Mouse (Mus musculus): ENCODE results near the gene Hmgb2. TPM values are rescaled to one million over a fixed set of nuclear protein-coding genes. Genes with fewer than 3 reads are reported as not detected.
A peak's percentile ranks its signal among the peaks of the same experiment; 100 is the strongest.

Hmgb2 gene
- polyA plus RNA-seq, 1 experiment: 328 TPM

GRCm38 (mm10) chr8:57480606-57481005 lies 31.1 kb upstream of the Hmgb2 start:
- Histone ChIP-seq H3K4me3 (replicated peaks; ENCODE audit: control insufficient read depth, low read depth, low read length) (no peak overlapping the region), H3K27ac (ENCODE audit: control insufficient read depth, insufficient read depth, low read depth, low read length, poor library complexity) (no peak overlapping the region), H3K4me1 (ENCODE audit: control insufficient read depth, insufficient read depth, low read length) (peaks cover 3% of the 10 kb centered on the region)
- no peak for TF ChIP-seq CTCF (IDR thresholded peaks at IDR 0.05; ENCODE audit: control insufficient read depth, insufficient read depth, low read length)
- no peak for TF ChIP-seq POLR2A (IDR thresholded peaks at IDR 0.05; ENCODE audit: borderline replicate concordance, control insufficient read depth, low read depth, low read length)
- 84% methylated on average over 4 of the region's 4 CpGs for WGBS

- Histone ChIP-seq H3K4me3 (replicated peaks; ENCODE audit: control insufficient read depth, low read depth, low read length) (peak overlapping the region; percentile 98), H3K27ac (ENCODE audit: control insufficient read depth, insufficient read depth, low read depth, low read length, poor library complexity) (peak overlapping the region; percentile 91), H3K4me1 (ENCODE audit: control insufficient read depth, insufficient read depth, low read length) (peaks cover 1% of the 10 kb centered on the region; the same call in 1 of the 2 replicates)
- TF ChIP-seq CTCF (IDR thresholded peaks at IDR 0.05; ENCODE audit: control insufficient read depth, insufficient read depth, low read length): no peak
- TF ChIP-seq POLR2A (IDR thresholded peaks at IDR 0.05; ENCODE audit: borderline replicate concordance, control insufficient read depth, low read depth, low read length): peak; percentile 13; the same call in 1 of the 2 replicates
- WGBS: under 1% methylated on average over 54 of the region's 54 CpGs
Observed at GRCm38 (mm10) chr8:57486491-57487440, 24.9 kb upstream of the Hmgb2 start.

- H3K4me1 ChIP-seq (ENCODE audit: control insufficient read depth, insufficient read depth, low read length): peaks cover 1% of the 10 kb centered on the region; the same call in 1 of the 2 replicates
- peak within 1 kb of the TSS; percentile 98 for H3K4me3 ChIP-seq (replicated peaks; ENCODE audit: control insufficient read depth, low read depth, low read length)
- peak within 1 kb of the TSS; percentile 91 for H3K27ac ChIP-seq (ENCODE audit: control insufficient read depth, insufficient read depth, low read depth, low read length, poor library complexity)
- under 1% methylated on average over 66 of the region's 66 CpGs for WGBS
- TF ChIP-seq CTCF (IDR thresholded peaks at IDR 0.05; ENCODE audit: control insufficient read depth, insufficient read depth, low read length): no peak; the same call in 1 of the 2 replicates
- TF ChIP-seq POLR2A (IDR thresholded peaks at IDR 0.05; ENCODE audit: borderline replicate concordance, control insufficient read depth, low read depth, low read length): peak; percentile 78
Observed at GRCm38 (mm10) chr8:57487441-57488155, 24.1 kb upstream of the Hmgb2 start, which contains the start of gene Sap30. Sap30 (minus strand) TSS chr8:57487860.

GRCm38 (mm10) chr8:57488312-57488765 lies 23.4 kb upstream of the Hmgb2 start:
- under 1% methylated on average over 25 of the region's 25 CpGs for WGBS
- TF ChIP-seq POLR2A (IDR thresholded peaks at IDR 0.05; ENCODE audit: borderline replicate concordance, control insufficient read depth, low read depth, low read length) (no peak), CTCF (IDR thresholded peaks at IDR 0.05; ENCODE audit: control insufficient read depth, insufficient read depth, low read length) (no peak)
- peaks cover 1% of the 10 kb centered on the region; the same call in 1 of the 2 replicates for H3K4me1 ChIP-seq (ENCODE audit: control insufficient read depth, insufficient read depth, low read length)
- peak overlapping the region; percentile 64 for H3K27ac ChIP-seq (ENCODE audit: control insufficient read depth, insufficient read depth, low read depth, low read length, poor library complexity)
- peak overlapping the region; percentile 84 for H3K4me3 ChIP-seq (replicated peaks; ENCODE audit: control insufficient read depth, low read depth, low read length)

GRCm38 (mm10) chr8:57489366-57489765 lies 22.3 kb upstream of the Hmgb2 start:
- H3K4me3 ChIP-seq (replicated peaks; ENCODE audit: control insufficient read depth, low read depth, low read length): no peak overlapping the region
- H3K27ac ChIP-seq (ENCODE audit: control insufficient read depth, insufficient read depth, low read depth, low read length, poor library complexity): no peak overlapping the region
- TF ChIP-seq POLR2A (IDR thresholded peaks at IDR 0.05; ENCODE audit: borderline replicate concordance, control insufficient read depth, low read depth, low read length): no peak
- WGBS: 87% methylated on average over 1 of the region's 1 CpGs
- H3K4me1 ChIP-seq (ENCODE audit: control insufficient read depth, insufficient read depth, low read length): peaks cover 1% of the 10 kb centered on the region; the same call in 1 of the 2 replicates

- Histone ChIP-seq H3K4me1 (ENCODE audit: control insufficient read depth, insufficient read depth, low read length) (peaks cover 1% of the 10 kb centered on the region; the same call in 1 of the 2 replicates), H3K27ac (ENCODE audit: control insufficient read depth, insufficient read depth, low read depth, low read length, poor library complexity) (no peak overlapping the region), H3K4me3 (replicated peaks; ENCODE audit: control insufficient read depth, low read depth, low read length) (no peak overlapping the region)
- TF ChIP-seq POLR2A (IDR thresholded peaks at IDR 0.05; ENCODE audit: borderline replicate concordance, control insufficient read depth, low read depth, low read length) (no peak), CTCF (IDR thresholded peaks at IDR 0.05; ENCODE audit: control insufficient read depth, insufficient read depth, low read length) (no peak)
Observed at GRCm38 (mm10) chr8:57489896-57490295, 21.8 kb upstream of the Hmgb2 start.

- Histone ChIP-seq H3K4me1 (ENCODE audit: control insufficient read depth, insufficient read depth, low read length) (no peaks in the 10 kb centered on the region), H3K27ac (ENCODE audit: control insufficient read depth, insufficient read depth, low read depth, low read length, poor library complexity) (no peak overlapping the region), H3K4me3 (replicated peaks; ENCODE audit: control insufficient read depth, low read depth, low read length) (no peak overlapping the region)
- TF ChIP-seq POLR2A (IDR thresholded peaks at IDR 0.05; ENCODE audit: borderline replicate concordance, control insufficient read depth, low read depth, low read length): no peak
- TF ChIP-seq CTCF (IDR thresholded peaks at IDR 0.05; ENCODE audit: control insufficient read depth, insufficient read depth, low read length): no peak
- WGBS: 64% methylated on average over 4 of the region's 4 CpGs
Observed at GRCm38 (mm10) chr8:57491873-57492272, 19.8 kb upstream of the Hmgb2 start.

DNA sequence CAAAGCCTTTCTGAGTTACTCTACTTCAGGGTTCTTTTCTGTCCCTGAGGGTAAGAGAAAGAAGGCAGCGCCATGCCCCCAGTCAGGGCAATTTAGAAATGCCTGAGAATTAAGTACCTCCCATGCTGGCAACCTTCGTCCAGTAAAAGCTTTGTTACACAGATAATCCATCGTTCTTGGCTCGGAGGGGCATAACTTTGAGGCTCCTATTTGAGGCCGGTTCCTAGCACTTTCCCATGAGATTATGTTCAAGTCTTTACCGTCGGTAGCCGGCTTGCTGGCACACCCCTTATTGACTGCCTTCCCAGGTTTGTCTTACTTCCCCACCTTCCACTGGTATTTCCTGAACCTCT lies 13.2 kb upstream of the Hmgb2 start:
- TF ChIP-seq CTCF (IDR thresholded peaks at IDR 0.05; ENCODE audit: control insufficient read depth, insufficient read depth, low read length): no peak
- no peak for TF ChIP-seq POLR2A (IDR thresholded peaks at IDR 0.05; ENCODE audit: borderline replicate concordance, control insufficient read depth, low read depth, low read length)
- WGBS: 87% methylated on average over 8 of the region's 8 CpGs
- Histone ChIP-seq H3K4me1 (ENCODE audit: control insufficient read depth, insufficient read depth, low read length) (no peaks in the 10 kb centered on the region), H3K4me3 (replicated peaks; ENCODE audit: control insufficient read depth, low read depth, low read length) (no peak overlapping the region), H3K27ac (ENCODE audit: control insufficient read depth, insufficient read depth, low read depth, low read length, poor library complexity) (no peak overlapping the region)
